Mouse (Mus musculus) CH12.LX (cell line): ENCODE results near the gene Neurl1a.

Experiments used
- KAT2A ChIP-seq: IDR thresholded peaks from 2 replicates; pipeline ENCODE4 v1.6.1; 2012; ENCODE audit warnings: low read length, improper control_type of control experiment, inconsistent platforms; ENCODE audit not compliant: insufficient replicate concordance
- NRF1 ChIP-seq: IDR thresholded peaks from 2 replicates; pipeline ENCODE4 v1.6.1; 2014; ENCODE audit warnings: low read depth, mild to moderate bottlenecking, inconsistent platforms, low read length, improper control_type of control experiment, moderate library complexity
- POLR2A ChIP-seq: IDR thresholded peaks from 2 replicates; pipeline ENCODE4 v1.6.1; 2011; ENCODE audit warnings: low read depth, mild to moderate bottlenecking, improper control_type of control experiment, low read length
- UBTF ChIP-seq: IDR thresholded peaks from 2 replicates; pipeline ENCODE4 v1.6.1; 2012; ENCODE audit warnings: low read depth, mild to moderate bottlenecking, inconsistent platforms, low read length, improper control_type of control experiment, moderate library complexity
- USF1 ChIP-seq: IDR thresholded peaks from 2 replicates; pipeline ENCODE4 v1.6.1; 2014; ENCODE audit warnings: low read depth, mild to moderate bottlenecking, inconsistent platforms, low read length, improper control_type of control experiment

GRCm38 (mm10) chr19:47259581-47259980, 81.0 kb downstream of the Neurl1a start:
- TF ChIP-seq KAT2A, result no peak
- TF ChIP-seq POLR2A, result no peak
- no peak for TF ChIP-seq USF1
- no peak for TF ChIP-seq NRF1
- no peak for TF ChIP-seq UBTF
